Mouse (Mus musculus) thymus, postnatal 0 days (tissue): ENCODE data around the gene Stub1. TPM values are rescaled to one million over a fixed set of nuclear protein-coding genes. Genes with fewer than 3 reads are reported as not detected.

ENCODE experiments used
- DNase-seq: peaks from one replicate; pipeline ENCODE4 v3.0.0-alpha.2; 2015; ENCODE audit warnings: low spot score
- polyA plus RNA-seq: library from polyadenylated mRNA; unstranded; fragments of >200 nt; fragmentation: Nextera tagmentation; extraction: Ambion mirVana; gene quantifications from 2 replicates; pipeline ENCODE4 v1.2.1, GENCODE M21; 2015

Stub1 gene
- polyA plus RNA-seq, 1 experiment from 2014 or later = 181 TPM

- DNase-seq = no peak
Measured at GRCm38 (mm10) chr17:25837533-25837932, 4.3 kb upstream of the Stub1 start.

- peak; percentile 59 for DNase-seq
Measured at GRCm38 (mm10) chr17:25837076-25837410, 3.8 kb upstream of the Stub1 start, which contains the start of gene Rhbdl1. TSS of gene Rhbdl1 (minus strand) at chr17:25837295.

GRCm38 (mm10) chr17:25836397-25837075, 3.3 kb upstream of the Stub1 start:
- no peak for DNase-seq

- no peak for DNase-seq
Measured at GRCm38 (mm10) chr17:25835816-25836215, 2.6 kb upstream of the Stub1 start.

- no peak for DNase-seq
Measured at GRCm38 (mm10) chr17:25835301-25835700, 2.1 kb upstream of the Stub1 start.

GRCm38 (mm10) chr17:25834595-25835222, 1.5 kb upstream of the Stub1 start:
- DNase-seq = no peak

- no peak for DNase-seq
Measured at GRCm38 (mm10) chr17:25833961-25834594, 874 bp upstream of the Stub1 start.

GRCm38 (mm10) chr17:25832436-25833290, 541 bp downstream of the Stub1 start:
- peak; percentile 98 for DNase-seq

- DNase-seq = no peak
Measured at GRCm38 (mm10) chr17:25831451-25832281, 1.5 kb downstream of the Stub1 start.

- no peak for DNase-seq
Measured at GRCm38 (mm10) chr17:25830806-25831431, 2.3 kb downstream of the Stub1 start.

- no peak for DNase-seq
Measured at GRCm38 (mm10) chr17:25830200-25830753, 2.9 kb downstream of the Stub1 start.

GRCm38 (mm10) chr17:25829558-25830017, 3.6 kb downstream of the Stub1 start:
- DNase-seq = no peak

- DNase-seq = peak; percentile 81
Measured at GRCm38 (mm10) chr17:25828712-25829557, 4.3 kb downstream of the Stub1 start, which contains the start of gene Jmjd8. TSS of gene Jmjd8 (plus strand) at chr17:25828867.

GRCm38 (mm10) chr17:25828223-25828594, 5.0 kb downstream of the Stub1 start:
- DNase-seq = peak; percentile 22

- no peak for DNase-seq
Measured at GRCm38 (mm10) chr17:25827546-25828222, 5.5 kb downstream of the Stub1 start.

- DNase-seq = no peak
Measured at GRCm38 (mm10) chr17:25827011-25827410, 6.2 kb downstream of the Stub1 start.

GRCm38 (mm10) chr17:25825984-25826570, 7.1 kb downstream of the Stub1 start:
- no peak for DNase-seq

GRCm38 (mm10) chr17:25825311-25825710, 7.9 kb downstream of the Stub1 start:
- DNase-seq = no peak
